8 mouse cellular contexts compared by ENCODE assay signal in genomic region chr11:79993356-79994270, GRCm38 (mm10). TPM values are rescaled to one million over a fixed set of nuclear protein-coding genes. Genes with fewer than 3 reads are reported as not detected.
DNase-seq lines count a peak whose midpoint lies in the region; ATAC-seq lines count a peak whose summit lies in the region.

No protein-coding gene starts in this region.

- ATAC-seq in granulocyte monocyte progenitor cell, adult 5-6 weeks (replicated peaks; ENCODE audit: poor library complexity, severe bottlenecking): peak; percentile 3; the same call in 1 of the 2 replicates
- ATAC-seq in neural tube, embryonic 13.5 days (ENCODE audit: low read depth): peak; percentile 69

- H3K36me3 ChIP-seq in neural tube, embryonic 13.5 days: peaks cover 11% of the 10 kb centered on the region

- H3K9me3 ChIP-seq in neural tube, embryonic 13.5 days: no peaks in the 10 kb centered on the region

- peaks cover 8% of the 10 kb centered on the region for H3K4me1 ChIP-seq in neural tube, embryonic 13.5 days (replicated peaks)

- intact Hi-C loops in gastrocnemius, postnatal 14 days (cut with DNase I; ENCODE audit: low total_unique reads): no loop called here

- no peaks in the 10 kb centered on the region for H3K27me3 ChIP-seq in neural tube, embryonic 13.5 days

- peak overlapping the region; percentile 78 for H3K4me2 ChIP-seq in neural tube, embryonic 13.5 days

- H3K27ac ChIP-seq in neural tube, embryonic 13.5 days (replicated peaks): peak overlapping the region; percentile 98

- WGBS in neural tube, embryonic 13.5 days: under 1% methylated on average over 55 of the region's 74 CpGs

- H3K4me3 ChIP-seq in neural tube, embryonic 13.5 days: peak overlapping the region; percentile 97

- peak; percentile 62 for DNase-seq in embryo, embryonic 10 days (ENCODE audit: low spot score)
- DNase-seq in embryo, embryonic 9.5 days (ENCODE audit: extremely low spot score): no peak
- peak; percentile 5 for DNase-seq in urinary bladder, postnatal 14 days (ENCODE audit: low spot score)
- DNase-seq in urinary bladder, postnatal 10 days (ENCODE audit: low spot score): no peak
- DNase-seq in liver: peak; percentile 55
- DNase-seq in gastrocnemius, postnatal 14 days: no peak

- H3K9ac ChIP-seq in neural tube, embryonic 13.5 days: peak overlapping the region; percentile 84

RNA-seq across cellular contexts. Expression of gene Suz12, which starts 0.7 kb away (rescaled TPM):
- 79.4 and 102 TPM in 2 replicates for total RNA-seq in granulocyte monocyte progenitor cell, adult 5-6 weeks (2014; fragmentation: Nextera tagmentation)
- 81.6 and 97.8 TPM in 2 replicates for total RNA-seq in granulocyte monocyte progenitor cell, adult 5-6 weeks (2017)
- polyA plus RNA-seq in neural tube, embryonic 13.5 days (2015; fragmentation: Nextera tagmentation; extraction: Ambion mirVana): 15.8 TPM in 2 replicates
- 10 to 100 TPM; 16.7 to 17.7 TPM for total RNA-seq in gastrocnemius, postnatal 14 days (2021)

RNA-seq across cellular contexts. Expression of gene Utp6, which starts 31.4 kb away (rescaled TPM):
- 45.4 and 52.5 TPM in 2 replicates for total RNA-seq in granulocyte monocyte progenitor cell, adult 5-6 weeks (2014; fragmentation: Nextera tagmentation)
- total RNA-seq in granulocyte monocyte progenitor cell, adult 5-6 weeks (2017): 102 and 105 TPM in 2 replicates
- 45.3 and 45.7 TPM in 2 replicates for polyA plus RNA-seq in neural tube, embryonic 13.5 days (2015; fragmentation: Nextera tagmentation; extraction: Ambion mirVana)
- total RNA-seq in gastrocnemius, postnatal 14 days (2021): 10 to 100 TPM; 30.8 to 35.4 TPM

Comparison
In these comparisons a context has a peak if more than half of its experiments do, and no peak if none do; other contexts are left out.
1. DNase-seq: peak in embryo, embryonic 10 days (single experiment), urinary bladder, postnatal 14 days (single experiment) and liver (single experiment); none in embryo, embryonic 9.5 days (single experiment), urinary bladder, postnatal 10 days (single experiment) and gastrocnemius, postnatal 14 days (single experiment).
2. RNA of gene Suz12, which starts 0.7 kb away (total RNA-seq): 79.4 to 102 TPM in granulocyte monocyte progenitor cell, adult 5-6 weeks; 16.7 to 17.7 TPM in gastrocnemius, postnatal 14 days; every median in the first group is over 4 times any median in the second.